Mouse (Mus musculus) stomach, postnatal 0 days (tissue): ENCODE data around the gene Mob3a. TPM values are rescaled to one million over a fixed set of nuclear protein-coding genes. Genes with fewer than 3 reads are reported as not detected.

ENCODE experiments used
- ATAC-seq: fragments of 200-750 bp; cut with Nextera tagmentation; 2 replicates; pipeline ENCODE4 v1.8.0; 2017; ENCODE audit not compliant: low FRiP score, low TSS enrichment
- DNase-seq: peaks from one replicate; pipeline ENCODE4 v3.0.0-alpha.2; 2016; ENCODE audit warnings: low spot score
- H3K27ac ChIP-seq: fragments of 300-500 bp; sonication (generic); replicated peaks from 2 replicates; pipeline ENCODE4 v1.5.1; 2014; ENCODE audit warnings: mild to moderate bottlenecking, control low read depth
- H3K27me3 ChIP-seq: fragments of 300-500 bp; sonication (generic); 2 replicates; pipeline ENCODE4 v1.6.1; 2014; ENCODE audit warnings: low read length; ENCODE audit not compliant: control insufficient read depth, insufficient read depth
- H3K36me3 ChIP-seq: fragments of 300-500 bp; sonication (generic); 2 replicates; pipeline ENCODE4 v1.6.1; 2014; ENCODE audit warnings: low read length, mixed read lengths; ENCODE audit not compliant: control insufficient read depth, insufficient read depth
- H3K4me1 ChIP-seq: fragments of 300-500 bp; sonication (generic); replicated peaks from 2 replicates; pipeline ENCODE4 v1.6.1; 2014; ENCODE audit warnings: antibody characterized with exemption; ENCODE audit not compliant: control insufficient read depth, insufficient read depth
- H3K4me2 ChIP-seq: fragments of 300-500 bp; sonication (generic); replicated peaks from 2 replicates; pipeline ENCODE4 v1.6.1; 2014; ENCODE audit warnings: low read depth, mild to moderate bottlenecking, control low read depth, moderate library complexity
- H3K4me3 ChIP-seq: fragments of 300-500 bp; sonication (generic); 2 replicates; pipeline ENCODE4 v1.5.1; 2014; ENCODE audit warnings: low read depth, low read length, control low read depth
- H3K9ac ChIP-seq: fragments of 300-500 bp; sonication (generic); 2 replicates; pipeline ENCODE4 v1.6.1; 2014; ENCODE audit warnings: mild to moderate bottlenecking, low read length, control low read depth, mixed read lengths
- H3K9me3 ChIP-seq: fragments of 300-500 bp; sonication (generic); 2 replicates; pipeline ENCODE4 v1.6.1; 2016; ENCODE audit warnings: low read length; ENCODE audit not compliant: control insufficient read depth
- CTCF ChIP-seq: IDR thresholded peaks from 2 replicates; pipeline ENCODE4 v1.5.1; 2016; ENCODE audit warnings: antibody characterized with exemption, low read depth, mild to moderate bottlenecking, moderate library complexity
- EP300 ChIP-seq: optimal IDR thresholded peaks from 2 replicates; pipeline ENCODE3; 2016; ENCODE audit warnings: antibody characterized with exemption
- WGBS: fragments of 180-500 bp; shearing (Covaris S2); extraction: QIAGEN DNeasy Blood & Tissue Kit; methylation state at CpG from one replicate; pipeline ENCODE4 v1.1.7; 2014; 5-methylcytosine and 5-hydroxymethylcytosine counted together
- polyA plus RNA-seq: library from polyadenylated mRNA; unstranded; fragments of >200 nt; fragmentation: Nextera tagmentation; extraction: Ambion mirVana; gene quantifications from 2 replicates; pipeline ENCODE4 v1.2.1, GENCODE M21; 2015

The Mob3a gene
- polyA plus RNA-seq, 1 experiment from 2014 or later: 23.9 TPM

DNA sequence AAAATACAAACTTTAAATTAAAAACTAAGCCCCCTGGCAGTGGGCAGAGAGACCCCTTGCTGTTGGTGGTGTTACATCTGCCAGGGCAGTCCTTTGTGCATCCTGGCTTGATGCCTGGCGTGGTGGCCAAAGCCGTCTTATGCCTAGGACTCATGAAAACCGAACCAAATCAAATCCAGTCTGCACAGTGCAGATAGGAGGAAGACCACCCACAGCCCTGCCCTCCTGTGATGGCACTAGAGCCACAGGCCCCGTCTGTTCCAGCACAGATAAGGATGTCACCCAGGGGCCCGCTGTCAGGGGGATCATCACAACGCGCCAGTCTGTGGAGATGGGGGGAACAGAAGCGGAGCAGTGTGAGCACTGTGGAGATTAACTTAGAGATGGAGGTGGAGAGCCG, 4.0 kb downstream of the Mob3a start:
- Histone ChIP-seq H3K4me1 (peaks cover 6% of the 10 kb centered on the region), H3K36me3 (0 out of 2 replicates have a peak, but pooled peaks cover 4% of the 10 kb centered on the region)
- WGBS: 81% methylated on average over 9 of the region's 9 CpGs

GRCm38 (mm10) chr10:80697393-80697787, 4.4 kb downstream of the Mob3a start:
- peaks cover 6% of the 10 kb centered on the region for H3K4me1 ChIP-seq
- WGBS: 84% methylated on average over 8 of the region's 8 CpGs

More for the DNA sequence above, 4.0 kb downstream of the Mob3a start:
- Histone ChIP-seq H3K9ac (peak overlapping the region; percentile 31), H3K4me2 (no peak overlapping the region), H3K4me3 (no peak overlapping the region), H3K27ac (no peak overlapping the region), H3K27me3 (no peaks in the 10 kb centered on the region), H3K9me3 (no peaks in the 10 kb centered on the region)
- ATAC-seq (no peak), DNase-seq (no peak)
- TF ChIP-seq CTCF (no peak), EP300 (no peak)

DNA sequence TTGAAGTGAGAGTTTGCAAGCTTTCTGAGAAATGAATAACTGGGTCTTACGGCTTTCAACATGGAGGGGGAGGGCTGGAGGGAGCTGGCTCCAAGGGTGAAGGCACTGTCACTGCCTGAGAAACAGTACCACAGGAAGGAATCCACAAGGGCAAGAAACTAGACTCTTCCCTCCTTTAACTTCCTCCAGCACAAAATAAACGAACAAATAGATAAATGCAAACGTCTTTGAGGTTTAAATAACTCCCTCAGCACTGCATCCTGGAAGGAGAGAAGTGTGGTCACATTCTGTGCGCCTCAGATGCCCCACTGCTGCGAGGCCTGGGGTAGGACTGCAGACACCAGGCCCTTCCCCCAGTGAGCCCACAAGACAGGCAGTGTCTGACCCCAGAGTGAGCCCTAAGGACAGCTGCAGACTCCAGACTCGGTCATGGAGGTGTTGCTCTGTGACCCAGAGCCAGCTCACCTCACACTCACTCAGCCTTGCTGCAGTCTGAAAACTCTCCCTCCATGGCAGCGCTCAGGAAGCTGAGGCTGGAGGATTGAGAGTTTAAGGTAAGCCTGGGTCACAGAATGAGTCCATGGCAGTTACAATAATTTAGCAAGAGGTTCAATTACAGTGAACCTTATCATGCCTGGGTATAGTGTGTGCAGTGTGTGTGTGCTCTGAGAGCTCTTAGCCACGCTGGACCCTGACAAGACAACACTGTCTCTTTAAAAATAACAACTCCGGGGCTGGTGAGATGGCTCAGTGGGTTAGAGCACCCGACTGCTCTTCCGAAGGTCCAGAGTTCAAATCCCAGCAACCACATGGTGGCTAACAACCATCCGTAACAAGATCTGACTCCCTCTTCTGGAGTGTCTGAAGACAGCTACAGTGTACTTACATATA, 5.0 kb downstream of the Mob3a start:
- TF ChIP-seq EP300: no peak
- TF ChIP-seq CTCF: no peak
- no peaks in the 10 kb centered on the region for H3K27me3 ChIP-seq
- H3K9me3 ChIP-seq: no peaks in the 10 kb centered on the region
- no peak for DNase-seq
- ATAC-seq: no peak
- H3K4me2 ChIP-seq: no peak overlapping the region
- peak overlapping the region; percentile 53; the same call in 1 of the 2 replicates for H3K27ac ChIP-seq
- 0 out of 2 replicates have a peak, but pooled peaks cover 4% of the 10 kb centered on the region for H3K36me3 ChIP-seq
- peak overlapping the region; percentile 41; the same call in 1 of the 2 replicates for H3K9ac ChIP-seq
- no peak overlapping the region for H3K4me3 ChIP-seq
- peaks cover 6% of the 10 kb centered on the region for H3K4me1 ChIP-seq
- 56% methylated on average over 11 of the region's 12 CpGs for WGBS

More at GRCm38 (mm10) chr10:80697393-80697787, 4.4 kb downstream of the Mob3a start:
- H3K27me3 ChIP-seq: no peaks in the 10 kb centered on the region
- no peaks in the 10 kb centered on the region for H3K9me3 ChIP-seq
- no peak overlapping the region for H3K27ac ChIP-seq
- TF ChIP-seq EP300 (no peak), CTCF (no peak)
- DNase-seq: no peak
- no peak for ATAC-seq
- 0 out of 2 replicates have a peak, but pooled peaks cover 4% of the 10 kb centered on the region for H3K36me3 ChIP-seq
- H3K4me2 ChIP-seq: no peak overlapping the region
- no peak overlapping the region for H3K9ac ChIP-seq
- no peak overlapping the region for H3K4me3 ChIP-seq

GRCm38 (mm10) chr10:80695801-80696501, 5.8 kb downstream of the Mob3a start:
- ATAC-seq: no peak
- no peaks in the 10 kb centered on the region for H3K27me3 ChIP-seq
- peaks cover 4% of the 10 kb centered on the region; the same call in 1 of the 2 replicates for H3K36me3 ChIP-seq
- H3K9ac ChIP-seq: 0 out of 2 replicates have a peak overlapping the region, but pooled peaks have one; percentile 41
- peaks cover 4% of the 10 kb centered on the region for H3K4me1 ChIP-seq
- H3K27ac ChIP-seq: peak overlapping the region; percentile 53
- no peak overlapping the region for H3K4me2 ChIP-seq
- no peak for DNase-seq
- H3K4me3 ChIP-seq: no peak overlapping the region
- WGBS: 50% methylated on average over 10 of the region's 10 CpGs
- TF ChIP-seq EP300 (no peak), CTCF (no peak)
- H3K9me3 ChIP-seq: no peaks in the 10 kb centered on the region

- no peaks in the 10 kb centered on the region for H3K9me3 ChIP-seq
- H3K4me1 ChIP-seq: no peaks in the 10 kb centered on the region
- ATAC-seq (peak; percentile 43; the same call in 1 of the 2 replicates), DNase-seq (no peak)
- H3K27me3 ChIP-seq: no peaks in the 10 kb centered on the region
- H3K4me3 ChIP-seq: no peak overlapping the region
- peaks cover 5% of the 10 kb centered on the region; the same call in 1 of the 2 replicates for H3K36me3 ChIP-seq
- H3K9ac ChIP-seq: no peak overlapping the region
- peak overlapping the region; percentile 53; the same call in 1 of the 2 replicates for H3K27ac ChIP-seq
- 54% methylated on average over 2 of the region's 2 CpGs for WGBS
- no peak overlapping the region for H3K4me2 ChIP-seq
- TF ChIP-seq EP300 (no peak), CTCF (no peak)
These were observed 6.6 kb downstream of the Mob3a start for GRCm38 (mm10) chr10:80695186-80695585.
